Mouse (Mus musculus): ENCODE results near the gene Fgfr2. TPM values are rescaled to one million over a fixed set of nuclear protein-coding genes. Genes with fewer than 3 reads are reported as not detected.
"Not testable (repeated sequence)": the region's sequence is repeated elsewhere in the genome, so short reads cannot be mapped to it uniquely, and the experiment has no call there.

The Fgfr2 gene
- total and polyA plus RNA-seq, 2 experiments from 2014 or later, result 17.1 to 47.6 TPM

- no peak for ATAC-seq
- Histone ChIP-seq H3K9me3 (ENCODE audit: low read length) (no peaks in the 10 kb centered on the region), H3K36me3 (ENCODE audit: insufficient read depth) (no peaks in the 10 kb centered on the region), H3K27ac (ENCODE audit: low read depth, low read length) (no peak overlapping the region), H3K4me3 (ENCODE audit: low read depth, low read length) (no peak overlapping the region), H3K27me3 (ENCODE audit: insufficient read depth, low read length) (no peaks in the 10 kb centered on the region), H3K4me2 (ENCODE audit: low read depth) (no peak overlapping the region), H3K4me1 (ENCODE audit: insufficient read depth) (no peaks in the 10 kb centered on the region), H3K9ac (no peak overlapping the region)
- DNase-seq, result no peak
- no peak for TF ChIP-seq CTCF (IDR thresholded peaks at IDR 0.05; ENCODE audit: low read depth)
- 14% methylated on average over 2 of the region's 2 CpGs for WGBS
Measured at GRCm38 (mm10) chr7:132668604-132669003, 454.5 kb downstream of the Fgfr2 start.

GRCm38 (mm10) chr7:132666516-132666915, 456.6 kb downstream of the Fgfr2 start:
- Histone ChIP-seq H3K36me3 (ENCODE audit: insufficient read depth) (no peaks in the 10 kb centered on the region), H3K4me1 (ENCODE audit: insufficient read depth) (no peaks in the 10 kb centered on the region), H3K9me3 (ENCODE audit: low read length) (no peaks in the 10 kb centered on the region), H3K27me3 (ENCODE audit: insufficient read depth, low read length) (no peaks in the 10 kb centered on the region), H3K9ac (no peak overlapping the region), H3K4me2 (ENCODE audit: low read depth) (no peak overlapping the region), H3K4me3 (ENCODE audit: low read depth, low read length) (no peak overlapping the region), H3K27ac (ENCODE audit: low read depth, low read length) (no peak overlapping the region)
- TF ChIP-seq CTCF (IDR thresholded peaks at IDR 0.05; ENCODE audit: low read depth), result no peak
- 73% methylated on average over 4 of the region's 4 CpGs for WGBS
- ATAC-seq (no peak), DNase-seq (no peak)

GRCm38 (mm10) chr7:132665664-132666382, 457.3 kb downstream of the Fgfr2 start:
- 15% methylated on average over 7 of the region's 8 CpGs for WGBS
- H3K9ac ChIP-seq, result no peak overlapping the region
- no peak overlapping the region for H3K4me2 ChIP-seq (ENCODE audit: low read depth)
- H3K36me3 ChIP-seq (ENCODE audit: insufficient read depth), result no peaks in the 10 kb centered on the region
- TF ChIP-seq CTCF (IDR thresholded peaks at IDR 0.05; ENCODE audit: low read depth), result no peak
- no peak overlapping the region for H3K27ac ChIP-seq (ENCODE audit: low read depth, low read length)
- H3K4me1 ChIP-seq (ENCODE audit: insufficient read depth), result no peaks in the 10 kb centered on the region
- H3K4me3 ChIP-seq (ENCODE audit: low read depth, low read length), result no peak overlapping the region
- H3K27me3 ChIP-seq (ENCODE audit: insufficient read depth, low read length), result no peaks in the 10 kb centered on the region
- ATAC-seq (no peak), DNase-seq (no peak)
- no peaks in the 10 kb centered on the region for H3K9me3 ChIP-seq (ENCODE audit: low read length)

GRCm38 (mm10) chr7:132664815-132665214, 458.3 kb downstream of the Fgfr2 start:
- DNase-seq (no peak), ATAC-seq (no peak)
- no peak overlapping the region for H3K27ac ChIP-seq (ENCODE audit: low read depth, low read length)
- no peaks in the 10 kb centered on the region for H3K36me3 ChIP-seq (ENCODE audit: insufficient read depth)
- no peak for TF ChIP-seq CTCF (IDR thresholded peaks at IDR 0.05; ENCODE audit: low read depth)
- no peak overlapping the region for H3K4me2 ChIP-seq (ENCODE audit: low read depth)
- H3K9ac ChIP-seq, result no peak overlapping the region
- no peaks in the 10 kb centered on the region for H3K27me3 ChIP-seq (ENCODE audit: insufficient read depth, low read length)
- H3K9me3 ChIP-seq (ENCODE audit: low read length), result no peaks in the 10 kb centered on the region
- no peaks in the 10 kb centered on the region for H3K4me1 ChIP-seq (ENCODE audit: insufficient read depth)
- 67% methylated on average over 6 of the region's 6 CpGs for WGBS
- no peak overlapping the region for H3K4me3 ChIP-seq (ENCODE audit: low read depth, low read length)

- not testable (repeated sequence) for H3K27ac ChIP-seq (ENCODE audit: low read depth, low read length); H3K4me3 ChIP-seq (ENCODE audit: low read depth, low read length); H3K36me3 ChIP-seq (ENCODE audit: insufficient read depth); H3K4me2 ChIP-seq (ENCODE audit: low read depth); ATAC-seq; H3K9me3 ChIP-seq (ENCODE audit: low read length); H3K4me1 ChIP-seq (ENCODE audit: insufficient read depth); H3K9ac ChIP-seq; H3K27me3 ChIP-seq (ENCODE audit: insufficient read depth, low read length); DNase-seq
- 76% methylated on average over 6 of the region's 6 CpGs for WGBS
Measured at GRCm38 (mm10) chr7:132662831-132663230, 460.3 kb downstream of the Fgfr2 start.

- no peak for ATAC-seq
- H3K9ac ChIP-seq, result no peak overlapping the region
- 0 out of 2 replicates have a peak, but pooled peaks cover 4% of the 10 kb centered on the region for H3K4me1 ChIP-seq (ENCODE audit: insufficient read depth)
- no peaks in the 10 kb centered on the region for H3K27me3 ChIP-seq (ENCODE audit: insufficient read depth, low read length)
- H3K4me3 ChIP-seq (ENCODE audit: low read depth, low read length), result no peak overlapping the region
- DNase-seq, result no peak
- TF ChIP-seq CTCF (IDR thresholded peaks at IDR 0.05; ENCODE audit: low read depth), result no peak
- no peak overlapping the region for H3K4me2 ChIP-seq (ENCODE audit: low read depth)
- H3K27ac ChIP-seq (ENCODE audit: low read depth, low read length), result no peak overlapping the region
- H3K9me3 ChIP-seq (ENCODE audit: low read length), result no peaks in the 10 kb centered on the region
- 86% methylated on average over 7 of the region's 7 CpGs for WGBS
- no peaks in the 10 kb centered on the region for H3K36me3 ChIP-seq (ENCODE audit: insufficient read depth)
Measured at GRCm38 (mm10) chr7:132659633-132660032, 463.5 kb downstream of the Fgfr2 start.

GRCm38 (mm10) chr7:132658688-132659087, 464.5 kb downstream of the Fgfr2 start:
- Histone ChIP-seq H3K4me2 (ENCODE audit: low read depth) (no peak overlapping the region), H3K27ac (ENCODE audit: low read depth, low read length) (no peak overlapping the region), H3K27me3 (ENCODE audit: insufficient read depth, low read length) (no peaks in the 10 kb centered on the region), H3K4me1 (ENCODE audit: insufficient read depth) (0 out of 2 replicates have a peak, but pooled peaks cover 4% of the 10 kb centered on the region), H3K9ac (no peak overlapping the region), H3K36me3 (ENCODE audit: insufficient read depth) (no peaks in the 10 kb centered on the region), H3K9me3 (ENCODE audit: low read length) (no peaks in the 10 kb centered on the region), H3K4me3 (ENCODE audit: low read depth, low read length) (no peak overlapping the region)
- WGBS, result 79% methylated on average over 5 of the region's 5 CpGs
- ATAC-seq, result no peak
- no peak for DNase-seq
- TF ChIP-seq CTCF (IDR thresholded peaks at IDR 0.05; ENCODE audit: low read depth), result no peak

Data from forebrain, postnatal 0 days (tissue).